In the genomic region with DNA sequence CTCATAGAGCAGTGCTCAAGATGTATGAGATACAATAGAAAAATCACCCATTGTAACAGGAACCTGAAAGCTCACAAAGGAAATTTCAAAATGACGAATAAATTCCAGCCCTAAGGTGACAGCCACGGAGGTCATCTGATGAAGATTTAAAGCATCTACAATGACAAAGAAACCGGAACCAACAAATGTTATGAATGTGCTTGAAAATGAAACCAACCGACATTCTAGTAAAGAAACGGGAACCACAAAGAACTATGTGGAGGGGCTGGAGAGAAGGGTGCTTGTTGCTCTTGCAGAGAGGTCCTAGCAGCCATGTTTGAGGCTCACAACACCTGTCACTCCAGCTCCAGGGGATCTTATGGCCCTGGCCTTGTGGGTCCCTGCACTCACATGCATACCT, we compare ENCODE assay signal across 16 mouse cellular contexts. TPM values are rescaled to one million over a fixed set of nuclear protein-coding genes. Genes with fewer than 3 reads are reported as not detected.
DNase-seq lines count a peak whose midpoint lies in the region; ATAC-seq and TF ChIP-seq lines count a peak whose summit lies in the region.
"Had no signal": no experiment of that assay in that cellular context is flagged by ENCODE, and none has a peak within 500 bp of the region (broad histone marks: within the 10 kb centered on the region; RNA-seq: fewer than 3 reads in every experiment).

No protein-coding gene starts in this region.

- no peak for TF ChIP-seq CTCF in bone marrow, adult 2 months (IDR thresholded peaks at IDR 0.05; ENCODE audit: control insufficient read depth, insufficient read depth, low read length)

- no peaks in the 10 kb centered on the region for H3K9me3 ChIP-seq in kidney, embryonic 15.5 days (replicated peaks)
- H3K9me3 ChIP-seq: embryonic facial prominence, embryonic 13.5 days; intestine, embryonic 15.5 days; neural tube, embryonic 12.5 days; stomach, embryonic 15.5 days had no signal

- DNase-seq in kidney, adult 9 months: peak; percentile 33
- DNase-seq in B cell, adult 2 months: peak; percentile 56 to 58
- no peak for DNase-seq in adrenal gland, adult 8-10 months
- DNase-seq in ovary, postnatal 14 days (ENCODE audit: low spot score): no peak
- no peak for DNase-seq in gastrocnemius, postnatal 10 days
- DNase-seq: cerebellum, postnatal 14 days; heart, postnatal 14 days; right cerebral cortex, adult 18-20 months had no signal

- H3K27me3 ChIP-seq in kidney, embryonic 15.5 days: no peaks in the 10 kb centered on the region
- H3K27me3 ChIP-seq: embryonic facial prominence, embryonic 13.5 days; intestine, embryonic 15.5 days; neural tube, embryonic 12.5 days; stomach, embryonic 15.5 days had no signal

- no peak for ATAC-seq in kidney, embryonic 15.5 days (replicated peaks; ENCODE audit: low FRiP score)
- peak; percentile 87 for ATAC-seq in monocyte, adult 5-6 weeks (replicated peaks; ENCODE audit: insufficient number of reproducible peaks, low FRiP score, low TSS enrichment, poor library complexity, severe bottlenecking)
- ATAC-seq: intestine, embryonic 15.5 days had no signal

- H3K27ac ChIP-seq in kidney, embryonic 15.5 days: no peak overlapping the region
- peak overlapping the region; percentile 44 for H3K27ac ChIP-seq in bone marrow, adult 2 months (ENCODE audit: control insufficient read depth, insufficient read depth, low read depth, low read length, poor library complexity)
- H3K27ac ChIP-seq: embryonic facial prominence, embryonic 13.5 days; intestine, embryonic 15.5 days; liver, embryonic 14.5 days; neural tube, embryonic 12.5 days; stomach, embryonic 15.5 days had no signal

- peaks cover 11% of the 10 kb centered on the region for H3K4me1 ChIP-seq in kidney, embryonic 15.5 days
- H3K4me1 ChIP-seq in bone marrow, adult 2 months (ENCODE audit: control insufficient read depth, insufficient read depth, low read length): peaks cover 1% of the 10 kb centered on the region; the same call in 1 of the 2 replicates
- H3K4me1 ChIP-seq: neural tube, embryonic 12.5 days; stomach, embryonic 15.5 days had no signal

- no peak overlapping the region for H3K4me3 ChIP-seq in kidney, embryonic 15.5 days (replicated peaks)
- H3K4me3 ChIP-seq in bone marrow, adult 2 months (replicated peaks; ENCODE audit: control insufficient read depth, low read depth, low read length): peak overlapping the region; percentile 13
- H3K4me3 ChIP-seq: embryonic facial prominence, embryonic 13.5 days; intestine, embryonic 15.5 days; neural tube, embryonic 12.5 days; stomach, embryonic 15.5 days had no signal

- TF ChIP-seq POLR2A in bone marrow, adult 2 months (IDR thresholded peaks at IDR 0.05; ENCODE audit: borderline replicate concordance, control insufficient read depth, low read depth, low read length): no peak

- no peak overlapping the region for H3K9ac ChIP-seq in kidney, embryonic 15.5 days
- H3K9ac ChIP-seq: embryonic facial prominence, embryonic 13.5 days; intestine, embryonic 15.5 days; liver, embryonic 14.5 days; neural tube, embryonic 12.5 days; stomach, embryonic 15.5 days had no signal

- 61% methylated on average over 5 of the region's 5 CpGs for WGBS in kidney, embryonic 15.5 days
- WGBS in bone marrow, adult 2 months: 3% methylated on average over 5 of the region's 5 CpGs

- H3K36me3 ChIP-seq in kidney, embryonic 15.5 days: no peaks in the 10 kb centered on the region
- H3K36me3 ChIP-seq: embryonic facial prominence, embryonic 13.5 days; intestine, embryonic 15.5 days; neural tube, embryonic 12.5 days; stomach, embryonic 15.5 days had no signal

- no peak overlapping the region for H3K4me2 ChIP-seq in kidney, embryonic 15.5 days
- H3K4me2 ChIP-seq: embryonic facial prominence, embryonic 13.5 days; intestine, embryonic 15.5 days; neural tube, embryonic 12.5 days; stomach, embryonic 15.5 days had no signal

RNA-seq across cellular contexts. Expression of a gene that starts 26.1 kb away (rescaled TPM):
- polyA plus RNA-seq in kidney, embryonic 15.5 days (2015; fragmentation: Nextera tagmentation; extraction: Ambion mirVana): 0.51 TPM in 1 of 2 replicates, not detected in the other
- polyA plus RNA-seq in bone marrow, adult 2 months (2011; ENCODE audit: insufficient read depth, insufficient read length, low replicate concordance, missing spikeins): 3.9 TPM in 1 of 2 replicates, not detected in the other
- total RNA-seq in monocyte, adult 5-6 weeks (2017): 0.96 to 1.6 TPM in 2 of 3 replicates, not detected in the other
- 1 to 10 TPM in 2 of 4 experiments, under 1 TPM in 2; 0.46 to 1.3 (median 1.0) TPM for total RNA-seq in adrenal gland, adult 8-10 months (2022)
- total RNA-seq in gastrocnemius, postnatal 10 days (2021): 10 to 100 TPM; 38.7 to 43.0 TPM
- polyA plus RNA-seq: liver, embryonic 14.5 days had no signal

RNA-seq across cellular contexts. Expression of a gene that starts 56.8 kb away (rescaled TPM):
- 12.3 TPM in 2 replicates for polyA plus RNA-seq in kidney, embryonic 15.5 days (2015; fragmentation: Nextera tagmentation; extraction: Ambion mirVana)
- 14.3 and 46.6 TPM in 2 replicates for polyA plus RNA-seq in bone marrow, adult 2 months (2011; ENCODE audit: insufficient read depth, insufficient read length, low replicate concordance, missing spikeins)
- 29.0 to 54.6 TPM (median 37.3 TPM) in 3 replicates for total RNA-seq in monocyte, adult 5-6 weeks (2017)
- 10 to 100 TPM; 38.4 to 51.7 (median 48.2) TPM for total RNA-seq in adrenal gland, adult 8-10 months (2022)
- 10 to 100 TPM; 44.4 to 58.3 TPM for total RNA-seq in gastrocnemius, postnatal 10 days (2021)

Comparison
In these comparisons a context has a peak if more than half of its experiments do, and no peak if none do; other contexts are left out.
1. DNase-seq: peak in kidney, adult 9 months (single experiment) and B cell, adult 2 months (2 of 2); none in adrenal gland, adult 8-10 months (single experiment), ovary, postnatal 14 days (single experiment) and gastrocnemius, postnatal 10 days (single experiment).
2. RNA of a gene that starts 26.1 kb away (total RNA-seq): 38.7 to 43.0 TPM in gastrocnemius, postnatal 10 days; 0.46 to 1.3 TPM in adrenal gland, adult 8-10 months and 0.96 to 1.6 TPM in monocyte, adult 5-6 weeks; every median in the first group is over 10 times any median in the second.